Mouse (Mus musculus): ENCODE data around the gene Luzp1. TPM values are rescaled to one million over a fixed set of nuclear protein-coding genes. Genes with fewer than 3 reads are reported as not detected.

Gene Luzp1
- polyA plus RNA-seq, 1 experiment from 2014 or later: 140 TPM

DNA sequence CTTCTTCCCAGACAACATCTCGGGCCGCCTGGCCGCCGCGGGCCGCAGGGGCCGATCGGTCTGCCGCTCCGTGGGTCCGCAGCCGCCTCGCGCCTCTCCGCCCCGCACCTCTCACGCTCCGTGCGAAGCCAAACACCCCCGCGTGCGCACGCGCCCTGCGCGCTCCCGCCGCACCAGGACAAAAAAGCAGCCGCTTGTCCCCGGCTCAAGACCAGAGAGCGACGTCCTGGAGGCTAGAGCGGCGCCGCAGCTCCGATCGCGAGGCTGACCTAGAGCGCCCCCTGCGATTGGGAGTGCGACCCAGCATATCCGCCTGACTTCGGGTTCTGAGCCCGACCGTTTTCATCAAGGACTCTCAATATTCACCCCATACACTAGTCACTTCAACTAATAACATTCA lies 133.0 kb downstream of the Luzp1 start, which contains the start of gene Kdm1a:
Gene Kdm1a, minus strand, starts transcription at position 156 of the 400 bp plus-strand sequence.
- ATAC-seq (ENCODE audit: insufficient read depth) (peak; percentile 90), DNase-seq (peak; percentile 98)
- peaks cover 8% of the 10 kb centered on the region for H3K4me1 ChIP-seq (ENCODE audit: insufficient read depth)
- H3K9me3 ChIP-seq (ENCODE audit: low read depth, low read length): no peaks in the 10 kb centered on the region
- peak within 1 kb of the TSS; percentile 99 for H3K4me3 ChIP-seq (ENCODE audit: low read depth, low read length)
- peak within 1 kb of the TSS; percentile 64 for H3K4me2 ChIP-seq
- peak within 1 kb of the TSS; percentile 90 for H3K27ac ChIP-seq (ENCODE audit: low read depth)
- H3K27me3 ChIP-seq (ENCODE audit: insufficient read depth, low read length): no peaks in the 10 kb centered on the region
- no peaks in the 10 kb centered on the region for H3K36me3 ChIP-seq (ENCODE audit: insufficient read depth)
- H3K9ac ChIP-seq: peak within 1 kb of the TSS; percentile 99
- 0% methylated on average over 43 of the region's 45 CpGs for WGBS
- peak; percentile 95 for TF ChIP-seq CTCF (IDR thresholded peaks at IDR 0.05; ENCODE audit: low read depth)

Other genes starting within 250 kb of the Luzp1 start
- gene Tcea3, start 222.0 kb upstream of the Luzp1 start, polyA plus RNA-seq (2014; fragmentation: Nextera tagmentation; extraction: Ambion mirVana): 12.0 and 14.3 TPM in 2 replicates
- gene Zfp46, start 185.1 kb upstream of the Luzp1 start, polyA plus RNA-seq (2014; fragmentation: Nextera tagmentation; extraction: Ambion mirVana): 27.7 and 31.2 TPM in 2 replicates
- gene Hnrnpr, start 158.8 kb upstream of the Luzp1 start, polyA plus RNA-seq (2014; fragmentation: Nextera tagmentation; extraction: Ambion mirVana): 181 and 202 TPM in 2 replicates
- 0.07 TPM in 1 of 2 replicates, not detected in the other for gene Htr1d, start 46.2 kb upstream of the Luzp1 start, polyA plus RNA-seq (2014; fragmentation: Nextera tagmentation; extraction: Ambion mirVana)
- 0.30 and 0.42 TPM in 2 replicates for gene 6030445D17Rik, start 7.5 kb upstream of the Luzp1 start, polyA plus RNA-seq (2014; fragmentation: Nextera tagmentation; extraction: Ambion mirVana)
- 56.5 and 58.8 TPM in 2 replicates for gene Kdm1a, start 133.0 kb downstream of the Luzp1 start, polyA plus RNA-seq (2014; fragmentation: Nextera tagmentation; extraction: Ambion mirVana)
- gene Tex46, start 140.7 kb downstream of the Luzp1 start, polyA plus RNA-seq (2014; fragmentation: Nextera tagmentation; extraction: Ambion mirVana): not detected in 2 replicates
- gene Lactbl1, start 152.9 kb downstream of the Luzp1 start, polyA plus RNA-seq (2014; fragmentation: Nextera tagmentation; extraction: Ambion mirVana): not detected in 2 replicates

All from lung, embryonic 14.5 days (tissue).